Comparison of ENCODE assay signal across 9 mouse cellular contexts in the genomic region with DNA sequence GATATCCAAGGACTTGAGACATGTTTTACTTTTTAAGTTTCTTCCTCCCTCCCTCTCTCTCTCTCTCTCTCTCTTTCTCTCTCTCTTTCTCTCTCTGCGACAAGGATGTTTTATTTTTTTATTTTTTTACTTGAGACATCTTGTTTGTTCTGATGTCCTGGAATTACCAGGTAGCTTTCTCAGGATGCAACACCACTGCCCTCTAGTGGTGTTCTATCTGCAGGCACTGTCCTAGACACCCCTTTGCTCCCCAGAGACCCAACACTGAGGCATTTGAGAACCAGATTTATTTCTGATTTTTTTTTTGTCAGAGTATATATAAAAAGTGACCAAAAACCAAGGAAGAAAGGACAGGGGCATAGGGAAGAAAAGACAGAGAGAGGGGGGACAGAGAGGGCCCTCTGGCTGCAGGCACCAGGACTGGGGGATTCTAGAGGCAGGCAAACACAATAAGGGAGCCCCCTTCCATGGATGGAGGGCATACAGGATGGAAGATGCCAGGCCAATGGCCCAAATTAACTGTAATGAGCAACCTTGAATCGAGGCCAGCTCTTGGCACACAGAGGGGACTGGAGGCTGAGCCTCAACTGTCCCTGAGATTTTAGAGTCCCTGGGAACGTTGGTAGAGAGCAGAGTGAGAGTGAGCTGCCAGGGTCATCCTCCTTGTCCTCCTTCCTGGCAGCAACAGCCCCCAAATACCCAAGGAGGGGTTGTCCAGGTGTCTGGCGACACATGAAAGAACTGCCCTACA. TPM values are rescaled to one million over a fixed set of nuclear protein-coding genes. Genes with fewer than 3 reads are reported as not detected.
A peak's percentile ranks its signal among the peaks of the same experiment; 100 is the strongest.
DNase-seq lines count a peak whose midpoint lies in the region; ATAC-seq and TF ChIP-seq lines count a peak whose summit lies in the region.
"Had no signal": no experiment of that assay in that cellular context is flagged by ENCODE, and none has a peak within 500 bp of the region (broad histone marks: within the 10 kb centered on the region; RNA-seq: fewer than 3 reads in every experiment).

No protein-coding gene starts in this region.

- no peak for TF ChIP-seq EP300 in stomach, postnatal 0 days (optimal IDR thresholded peaks at IDR 0.05)

- no peaks in the 10 kb centered on the region for H3K9me3 ChIP-seq in forebrain, postnatal 0 days (ENCODE audit: low read length)
- no peaks in the 10 kb centered on the region for H3K9me3 ChIP-seq in forebrain, embryonic 16.5 days (ENCODE audit: control insufficient read depth, low read length)
- H3K9me3 ChIP-seq in embryonic facial prominence, embryonic 11.5 days (replicated peaks; ENCODE audit: control insufficient read depth, low read length), result no peaks in the 10 kb centered on the region
- H3K9me3 ChIP-seq in stomach, postnatal 0 days (ENCODE audit: control insufficient read depth, low read length), result no peaks in the 10 kb centered on the region

- WGBS in forebrain, postnatal 0 days, result 58% methylated on average over 4 of the region's 4 CpGs
- 60% methylated on average over 4 of the region's 4 CpGs for WGBS in forebrain, embryonic 16.5 days
- WGBS in liver, adult 2 months, result 55% methylated on average over 4 of the region's 4 CpGs
- 79% methylated on average over 4 of the region's 4 CpGs for WGBS in embryonic facial prominence, embryonic 11.5 days
- 69% methylated on average over 4 of the region's 4 CpGs for WGBS in stomach, postnatal 0 days

- H3K9ac ChIP-seq in forebrain, postnatal 0 days, result no peak overlapping the region
- H3K9ac ChIP-seq in forebrain, embryonic 16.5 days (replicated peaks; ENCODE audit: low read depth, low read length), result no peak overlapping the region
- no peak overlapping the region for H3K9ac ChIP-seq in liver, adult 2 months (ENCODE audit: low read depth, low read length)
- no peak overlapping the region for H3K9ac ChIP-seq in embryonic facial prominence, embryonic 11.5 days (replicated peaks; ENCODE audit: low read length)
- H3K9ac ChIP-seq in stomach, postnatal 0 days (ENCODE audit: low read length), result no peak overlapping the region

- no peaks in the 10 kb centered on the region; the same call in 1 of the 2 replicates for H3K79me2 ChIP-seq in liver, adult 2 months (ENCODE audit: control insufficient read depth, insufficient read depth, low read length)

- H3K27ac ChIP-seq in forebrain, postnatal 0 days (ENCODE audit: low read depth, low read length), result no peak overlapping the region
- H3K27ac ChIP-seq in forebrain, embryonic 16.5 days (ENCODE audit: low read length), result no peak overlapping the region
- H3K27ac ChIP-seq in liver, adult 2 months (replicated peaks; ENCODE audit: insufficient read depth, low read depth, low read length), result no peak overlapping the region
- no peak overlapping the region for H3K27ac ChIP-seq in embryonic facial prominence, embryonic 11.5 days (replicated peaks; ENCODE audit: low read depth, low read length)
- no peak overlapping the region for H3K27ac ChIP-seq in stomach, postnatal 0 days (replicated peaks)
- H3K27ac ChIP-seq: macrophage had no signal

- H3K4me1 ChIP-seq in forebrain, postnatal 0 days (ENCODE audit: insufficient read depth), result peaks cover 21% of the 10 kb centered on the region
- H3K4me1 ChIP-seq in forebrain, embryonic 16.5 days (replicated peaks; ENCODE audit: control insufficient read depth, insufficient read depth, low read length), result peaks cover 37% of the 10 kb centered on the region
- H3K4me1 ChIP-seq in liver, adult 2 months (ENCODE audit: control insufficient read depth, insufficient read depth, low read length), result peaks cover 4% of the 10 kb centered on the region; the same call in 1 of the 2 replicates
- H3K4me1 ChIP-seq in embryonic facial prominence, embryonic 11.5 days (ENCODE audit: control insufficient read depth, insufficient read depth, low read length), result no peaks in the 10 kb centered on the region; the same call in 1 of the 2 replicates
- H3K4me1 ChIP-seq in stomach, postnatal 0 days (replicated peaks; ENCODE audit: control insufficient read depth, insufficient read depth), result 0 out of 2 replicates have a peak, but pooled peaks cover 2% of the 10 kb centered on the region

- H3K4me2 ChIP-seq in forebrain, postnatal 0 days (ENCODE audit: low read depth), result no peak overlapping the region
- H3K4me2 ChIP-seq in forebrain, embryonic 16.5 days (ENCODE audit: low read length), result no peak overlapping the region
- no peak overlapping the region for H3K4me2 ChIP-seq in embryonic facial prominence, embryonic 11.5 days (ENCODE audit: low read depth, low read length)
- H3K4me2 ChIP-seq in stomach, postnatal 0 days (replicated peaks; ENCODE audit: low read depth), result no peak overlapping the region

- peak; percentile 75 for TF ChIP-seq CTCF in forebrain, postnatal 0 days (IDR thresholded peaks at IDR 0.05; ENCODE audit: low read depth)
- TF ChIP-seq CTCF in liver, adult 2 months (IDR thresholded peaks at IDR 0.05; ENCODE audit: low read depth, low read length), result peak; percentile 59; the same call in 1 of the 2 replicates
- peak; percentile 78 for TF ChIP-seq CTCF in stomach, postnatal 0 days (IDR thresholded peaks at IDR 0.05; ENCODE audit: low read depth)

- DNase-seq in forebrain, postnatal 0 days, result peak; percentile 64
- DNase-seq in liver, adult 2 months (ENCODE audit: extremely low read depth, low read depth, low spot score), result peak; percentile 58
- DNase-seq in liver, result no peak
- DNase-seq in ZHBTc4 (ENCODE audit: low read depth, low spot score), result peak; percentile 44
- peak; percentile 63 for DNase-seq in embryonic facial prominence, embryonic 11.5 days (ENCODE audit: low spot score)
- DNase-seq in stomach, postnatal 0 days (ENCODE audit: low spot score), result no peak
- DNase-seq in frontal cortex, postnatal 25 days (ENCODE audit: low spot score in 2 of 2), result no peak

- peaks cover 16% of the 10 kb centered on the region for H3K36me3 ChIP-seq in forebrain, postnatal 0 days (ENCODE audit: insufficient read depth)
- H3K36me3 ChIP-seq in forebrain, embryonic 16.5 days (ENCODE audit: control insufficient read depth, insufficient read depth), result peaks cover 2% of the 10 kb centered on the region; the same call in 1 of the 2 replicates
- no peaks in the 10 kb centered on the region for H3K36me3 ChIP-seq in liver, adult 2 months (ENCODE audit: control insufficient read depth, insufficient read depth, low read length)
- H3K36me3 ChIP-seq in embryonic facial prominence, embryonic 11.5 days (replicated peaks; ENCODE audit: control insufficient read depth, insufficient read depth, low read depth, low read length), result peaks cover 3% of the 10 kb centered on the region; the same call in 1 of the 2 replicates
- H3K36me3 ChIP-seq in stomach, postnatal 0 days (ENCODE audit: control insufficient read depth, insufficient read depth, low read length), result no peaks in the 10 kb centered on the region; the same call in 1 of the 2 replicates

- H3K27me3 ChIP-seq in forebrain, postnatal 0 days (ENCODE audit: insufficient read depth, low read length), result no peaks in the 10 kb centered on the region
- H3K27me3 ChIP-seq in forebrain, embryonic 16.5 days (replicated peaks; ENCODE audit: control insufficient read depth, insufficient read depth, low read length), result no peaks in the 10 kb centered on the region
- H3K27me3 ChIP-seq in liver, adult 2 months (ENCODE audit: control insufficient read depth, insufficient read depth, low read length), result no peaks in the 10 kb centered on the region
- H3K27me3 ChIP-seq in embryonic facial prominence, embryonic 11.5 days (ENCODE audit: control insufficient read depth, insufficient read depth, low read length), result no peaks in the 10 kb centered on the region
- H3K27me3 ChIP-seq in stomach, postnatal 0 days (ENCODE audit: control insufficient read depth, insufficient read depth, low read length), result no peaks in the 10 kb centered on the region

- TF ChIP-seq POLR2A in liver, adult 2 months (IDR thresholded peaks at IDR 0.05; ENCODE audit: extremely low read depth, insufficient read depth, low read length), result no peak

- no peak overlapping the region for H3K4me3 ChIP-seq in forebrain, postnatal 0 days (ENCODE audit: low read depth, low read length)
- H3K4me3 ChIP-seq in forebrain, embryonic 16.5 days (replicated peaks; ENCODE audit: low read length), result no peak overlapping the region
- no peak overlapping the region for H3K4me3 ChIP-seq in liver, adult 2 months (ENCODE audit: insufficient read depth, low read depth, low read length)
- no peak overlapping the region for H3K4me3 ChIP-seq in embryonic facial prominence, embryonic 11.5 days (ENCODE audit: low read depth, low read length)
- no peak overlapping the region for H3K4me3 ChIP-seq in stomach, postnatal 0 days (ENCODE audit: low read depth, low read length)

- no peak for ATAC-seq in forebrain, postnatal 0 days
- ATAC-seq in forebrain, embryonic 16.5 days, result no peak
- no peak for ATAC-seq in embryonic facial prominence, embryonic 11.5 days (replicated peaks; ENCODE audit: insufficient number of reproducible peaks, low FRiP score, low TSS enrichment, low read depth)
- no peak for ATAC-seq in stomach, postnatal 0 days (ENCODE audit: low FRiP score, low TSS enrichment)

RNA-seq across cellular contexts. Expression of a gene that starts 2.5 kb away (rescaled TPM):
- total RNA-seq in forebrain, postnatal 0 days (2014; rRNA removed), result 74.6 and 75.6 TPM in 2 replicates
- polyA plus RNA-seq in forebrain, postnatal 0 days (2015; fragmentation: Nextera tagmentation; extraction: Ambion mirVana), result 44.7 and 62.3 TPM in 2 replicates
- 60.6 and 79.8 TPM in 2 replicates for polyA plus RNA-seq in forebrain, embryonic 16.5 days (2015; fragmentation: Nextera tagmentation; extraction: Ambion mirVana)
- total RNA-seq in liver, adult 2 months (2014; rRNA removed), result 9.5 and 15.1 TPM in 2 replicates
- polyA plus RNA-seq in liver, adult 2 months (2012; rRNA removed), result 16.9 and 28.0 TPM in 2 replicates
- polyA plus RNA-seq in embryonic facial prominence, embryonic 11.5 days (2014; fragmentation: Nextera tagmentation; extraction: Ambion mirVana), result 24.4 and 31.3 TPM in 2 replicates
- 15.9 and 18.3 TPM in 2 replicates for polyA plus RNA-seq in stomach, postnatal 0 days (2015; fragmentation: Nextera tagmentation; extraction: Ambion mirVana)

RNA-seq across cellular contexts. Expression of a gene that starts 3.5 kb away (rescaled TPM):
- 45.8 and 49.6 TPM in 2 replicates for total RNA-seq in forebrain, postnatal 0 days (2014; rRNA removed)
- 43.7 and 46.5 TPM in 2 replicates for polyA plus RNA-seq in forebrain, postnatal 0 days (2015; fragmentation: Nextera tagmentation; extraction: Ambion mirVana)
- polyA plus RNA-seq in forebrain, embryonic 16.5 days (2015; fragmentation: Nextera tagmentation; extraction: Ambion mirVana), result 74.5 and 80.1 TPM in 2 replicates
- total RNA-seq in liver, adult 2 months (2014; rRNA removed), result 24.3 and 27.3 TPM in 2 replicates
- 11.1 and 13.4 TPM in 2 replicates for polyA plus RNA-seq in liver, adult 2 months (2012; rRNA removed)
- polyA plus RNA-seq in embryonic facial prominence, embryonic 11.5 days (2014; fragmentation: Nextera tagmentation; extraction: Ambion mirVana), result 79.0 and 80.3 TPM in 2 replicates
- 28.3 and 28.4 TPM in 2 replicates for polyA plus RNA-seq in stomach, postnatal 0 days (2015; fragmentation: Nextera tagmentation; extraction: Ambion mirVana)

RNA-seq across cellular contexts. Expression of a gene that starts 3.9 kb away (rescaled TPM):
- 64.9 and 85.6 TPM in 2 replicates for total RNA-seq in forebrain, postnatal 0 days (2014; rRNA removed)
- polyA plus RNA-seq in forebrain, postnatal 0 days (2015; fragmentation: Nextera tagmentation; extraction: Ambion mirVana), result 82.6 and 108 TPM in 2 replicates
- polyA plus RNA-seq in forebrain, embryonic 16.5 days (2015; fragmentation: Nextera tagmentation; extraction: Ambion mirVana), result 99.8 and 128 TPM in 2 replicates
- total RNA-seq in liver, adult 2 months (2014; rRNA removed), result 0.54 and 0.55 TPM in 2 replicates
- polyA plus RNA-seq in liver, adult 2 months (2012; rRNA removed), result 2.2 and 4.6 TPM in 2 replicates
- 22.7 and 30.3 TPM in 2 replicates for polyA plus RNA-seq in embryonic facial prominence, embryonic 11.5 days (2014; fragmentation: Nextera tagmentation; extraction: Ambion mirVana)
- 22.9 and 26.8 TPM in 2 replicates for polyA plus RNA-seq in stomach, postnatal 0 days (2015; fragmentation: Nextera tagmentation; extraction: Ambion mirVana)

RNA-seq across cellular contexts. Expression of a gene that starts 10.4 kb away (rescaled TPM):
- 55.8 and 59.1 TPM in 2 replicates for total RNA-seq in forebrain, postnatal 0 days (2014; rRNA removed)
- 42.7 and 43.0 TPM in 2 replicates for polyA plus RNA-seq in forebrain, postnatal 0 days (2015; fragmentation: Nextera tagmentation; extraction: Ambion mirVana)
- 58.5 and 69.8 TPM in 2 replicates for polyA plus RNA-seq in forebrain, embryonic 16.5 days (2015; fragmentation: Nextera tagmentation; extraction: Ambion mirVana)
- 28.1 and 30.9 TPM in 2 replicates for total RNA-seq in liver, adult 2 months (2014; rRNA removed)
- polyA plus RNA-seq in liver, adult 2 months (2012; rRNA removed), result 49.1 and 90.1 TPM in 2 replicates
- polyA plus RNA-seq in embryonic facial prominence, embryonic 11.5 days (2014; fragmentation: Nextera tagmentation; extraction: Ambion mirVana), result 33.5 and 38.6 TPM in 2 replicates
- 37.1 and 39.7 TPM in 2 replicates for polyA plus RNA-seq in stomach, postnatal 0 days (2015; fragmentation: Nextera tagmentation; extraction: Ambion mirVana)

Comparison
In these comparisons a context has a peak if more than half of its experiments do, and no peak if none do; other contexts are left out.
1. DNase-seq: peak in forebrain, postnatal 0 days (single experiment), liver, adult 2 months (single experiment), ZHBTc4 (single experiment) and embryonic facial prominence, embryonic 11.5 days (single experiment); none in liver (single experiment), stomach, postnatal 0 days (single experiment) and frontal cortex, postnatal 25 days (0 of 2).
2. Peak in every context shown above with its lines, with median percentiles within 50 percentile points of each other: CTCF ChIP-seq.